Mouse (Mus musculus) embryonic facial prominence, embryonic 13.5 days (tissue): Measurements from ENCODE around the gene Itprid2. TPM values are rescaled to one million over a fixed set of nuclear protein-coding genes. Genes with fewer than 3 reads are reported as not detected.

Experiments
- ATAC-seq: fragments of 200-750 bp; cut with Nextera tagmentation; 2 replicates; pipeline ENCODE4 v1.8.0; 2017; ENCODE audit warnings: low read depth; ENCODE audit not compliant: insufficient number of reproducible peaks, insufficient read depth, low FRiP score, low TSS enrichment
- H3K27ac ChIP-seq: fragments of 300-500 bp; sonication (generic); 2 replicates; pipeline ENCODE4 v1.5.1; 2015; ENCODE audit warnings: moderate library complexity, mild to moderate bottlenecking, inconsistent platforms
- H3K27me3 ChIP-seq: fragments of 300-500 bp; sonication (generic); 2 replicates; pipeline ENCODE4 v1.6.1; 2015; ENCODE audit warnings: mild to moderate bottlenecking, inconsistent platforms
- H3K36me3 ChIP-seq: fragments of 300-500 bp; sonication (generic); 2 replicates; pipeline ENCODE4 v1.6.1; 2015; ENCODE audit warnings: mild to moderate bottlenecking, inconsistent platforms
- H3K4me1 ChIP-seq: fragments of 300-500 bp; sonication (generic); 2 replicates; pipeline ENCODE4 v1.6.1; 2015; ENCODE audit warnings: inconsistent platforms
- H3K4me2 ChIP-seq: fragments of 300-500 bp; sonication (generic); 2 replicates; pipeline ENCODE4 v1.6.1; 2015; ENCODE audit warnings: moderate library complexity, mild to moderate bottlenecking, inconsistent platforms
- H3K4me3 ChIP-seq: fragments of 300-500 bp; sonication (generic); 2 replicates; pipeline ENCODE4 v1.5.1; 2015; ENCODE audit warnings: mild to moderate bottlenecking, inconsistent platforms
- H3K9ac ChIP-seq: fragments of 300-500 bp; sonication (generic); 2 replicates; pipeline ENCODE4 v1.6.1; 2015; ENCODE audit warnings: mild to moderate bottlenecking, inconsistent platforms
- H3K9me3 ChIP-seq: fragments of 300-500 bp; sonication (generic); 2 replicates; pipeline ENCODE4 v1.6.1; 2016; ENCODE audit warnings: inconsistent platforms
- WGBS: fragments of 180-500 bp; shearing (Covaris S2); methylation state at CpG from one replicate; pipeline ENCODE4 v1.1.7; 2015; ENCODE audit warnings: mixed read lengths; 5-methylcytosine and 5-hydroxymethylcytosine counted together
- polyA plus RNA-seq: library from polyadenylated mRNA; unstranded; fragments of >200 nt; fragmentation: Nextera tagmentation; extraction: Ambion mirVana; gene quantifications from 2 replicates; pipeline ENCODE4 v1.2.1, GENCODE M21; 2015

The Itprid2 gene
- polyA plus RNA-seq, 1 experiment from 2014 or later, result 10.4 TPM

DNA sequence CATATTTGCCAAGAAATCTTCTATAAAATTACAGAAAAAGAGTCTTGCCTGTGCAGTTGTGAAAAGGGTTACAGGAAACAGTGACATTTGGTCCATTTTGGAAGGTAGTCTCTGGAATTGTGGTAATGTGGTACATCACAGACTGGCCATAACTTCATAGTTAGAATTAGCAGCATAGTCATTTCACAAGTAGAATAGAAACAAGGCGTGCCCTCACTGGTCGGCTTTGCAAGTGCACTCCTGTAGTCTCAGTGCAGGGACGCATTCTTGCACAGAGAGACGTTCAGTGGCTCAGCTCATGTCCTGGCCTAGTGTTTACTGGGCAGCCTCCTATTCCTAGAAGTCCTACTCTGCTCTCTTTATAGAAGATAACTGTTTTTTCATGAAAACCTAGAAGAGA lies 17.4 kb downstream of the Itprid2 start:
- H3K4me3 ChIP-seq, result no peak overlapping the region
- no peak overlapping the region for H3K9ac ChIP-seq
- peaks cover 21% of the 10 kb centered on the region for H3K36me3 ChIP-seq
- no peaks in the 10 kb centered on the region for H3K9me3 ChIP-seq
- ATAC-seq, result no peak
- no peaks in the 10 kb centered on the region for H3K27me3 ChIP-seq
- no peak overlapping the region for H3K27ac ChIP-seq
- no peaks in the 10 kb centered on the region for H3K4me1 ChIP-seq
- no peak overlapping the region for H3K4me2 ChIP-seq
- WGBS, result 80% methylated on average over 4 of the region's 4 CpGs

GRCm38 (mm10) chr2:79653093-79653808 lies 18.1 kb downstream of the Itprid2 start:
- H3K36me3 ChIP-seq, result peaks cover 28% of the 10 kb centered on the region
- no peak overlapping the region for H3K4me3 ChIP-seq
- H3K4me1 ChIP-seq, result no peaks in the 10 kb centered on the region
- no peaks in the 10 kb centered on the region for H3K27me3 ChIP-seq
- H3K9ac ChIP-seq, result no peak overlapping the region
- ATAC-seq, result no peak
- no peak overlapping the region for H3K27ac ChIP-seq
- WGBS, result 74% methylated on average over 6 of the region's 6 CpGs
- no peak overlapping the region for H3K4me2 ChIP-seq
- no peaks in the 10 kb centered on the region for H3K9me3 ChIP-seq

DNA sequence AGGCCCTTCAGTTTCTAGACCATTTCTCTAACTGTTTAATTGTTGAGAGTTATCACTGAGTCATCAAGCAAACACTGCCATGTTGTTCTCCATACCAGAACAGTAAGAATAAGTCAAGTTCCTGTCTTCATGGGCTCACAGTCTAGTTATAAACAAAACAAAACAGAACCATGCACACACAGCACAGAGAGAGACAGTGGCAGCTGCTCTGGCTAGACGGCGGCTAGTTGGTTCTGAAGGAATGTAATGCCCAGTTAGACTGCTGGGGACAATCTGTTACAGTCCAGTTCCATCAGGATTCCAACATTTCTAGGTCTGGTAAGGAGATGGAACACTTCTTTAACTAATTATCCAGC lies 18.6 kb downstream of the Itprid2 start:
- H3K4me3 ChIP-seq, result no peak overlapping the region
- H3K9ac ChIP-seq, result no peak overlapping the region
- no peaks in the 10 kb centered on the region for H3K27me3 ChIP-seq
- no peak overlapping the region for H3K4me2 ChIP-seq
- H3K4me1 ChIP-seq, result no peaks in the 10 kb centered on the region
- H3K27ac ChIP-seq, result no peak overlapping the region
- no peak for ATAC-seq
- no peaks in the 10 kb centered on the region for H3K9me3 ChIP-seq
- peaks cover 34% of the 10 kb centered on the region for H3K36me3 ChIP-seq
- WGBS, result 75% methylated on average over 2 of the region's 2 CpGs

DNA sequence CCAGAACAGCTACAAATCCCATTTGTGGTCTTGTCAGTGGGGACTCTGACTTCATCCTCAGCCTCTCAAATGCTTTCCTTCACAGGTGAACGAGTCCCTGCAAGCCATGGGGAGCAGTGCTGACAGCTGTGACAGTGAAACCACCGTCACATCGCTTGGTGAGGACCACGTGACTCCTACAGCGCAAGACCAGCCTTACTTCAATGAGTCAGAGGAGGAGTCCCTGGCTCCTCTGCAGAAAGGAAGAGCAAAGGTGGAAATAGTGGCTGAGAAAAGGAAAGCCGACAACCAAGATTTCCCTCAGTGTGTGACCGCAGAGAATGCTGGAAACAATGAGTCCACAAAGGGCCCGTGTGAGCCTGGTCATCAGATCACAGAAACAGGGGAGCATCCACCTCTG lies 21.9 kb downstream of the Itprid2 start:
- no peaks in the 10 kb centered on the region for H3K27me3 ChIP-seq
- H3K4me2 ChIP-seq, result no peak overlapping the region
- no peak overlapping the region for H3K27ac ChIP-seq
- no peaks in the 10 kb centered on the region for H3K4me1 ChIP-seq
- no peak overlapping the region for H3K9ac ChIP-seq
- H3K9me3 ChIP-seq, result no peaks in the 10 kb centered on the region
- peaks cover 61% of the 10 kb centered on the region for H3K36me3 ChIP-seq
- no peak overlapping the region for H3K4me3 ChIP-seq
- WGBS, result 82% methylated on average over 8 of the region's 8 CpGs
- no peak for ATAC-seq

DNA sequence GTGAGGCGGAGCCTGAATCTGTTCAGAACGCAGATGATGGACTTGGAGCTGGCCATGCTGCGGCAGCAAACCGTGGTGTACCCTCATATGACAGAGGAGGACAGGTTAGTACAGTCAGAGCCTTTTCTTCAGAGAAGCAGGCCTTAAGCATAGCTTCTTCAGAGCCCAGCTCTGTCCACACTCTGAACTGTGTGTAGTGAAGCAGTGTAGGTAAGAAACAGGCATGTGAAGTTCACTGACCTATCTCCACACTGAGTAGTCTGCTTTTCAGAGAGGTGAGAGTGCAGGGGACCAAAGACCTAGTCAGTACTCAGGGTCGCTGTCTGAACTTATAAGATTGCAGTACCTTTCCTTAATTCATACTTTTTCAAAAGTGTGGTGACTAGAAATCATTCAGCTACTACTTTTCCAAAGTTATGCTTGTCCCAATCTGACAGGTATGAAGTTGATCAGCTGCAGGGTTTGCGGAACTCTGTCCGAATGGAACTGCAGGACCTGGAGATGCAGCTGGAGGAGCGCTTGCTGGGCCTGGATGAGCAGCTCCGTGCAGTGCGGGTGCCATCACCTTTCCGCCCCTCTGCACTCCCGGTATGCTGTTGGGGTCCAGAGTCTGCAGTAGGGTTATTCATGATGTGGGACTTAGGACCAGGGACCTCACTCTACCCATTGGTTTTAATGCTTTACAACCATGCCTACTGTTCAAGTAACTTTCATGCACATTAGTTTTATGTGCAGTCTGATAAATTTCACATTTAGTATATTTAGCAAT lies 25.4 kb downstream of the Itprid2 start:
- Histone ChIP-seq H3K4me1 (peaks cover 2% of the 10 kb centered on the region; the same call in 1 of the 2 replicates), H3K36me3 (peaks cover 70% of the 10 kb centered on the region), H3K9ac (no peak overlapping the region), H3K4me3 (no peak overlapping the region), H3K4me2 (no peak overlapping the region), H3K27me3 (no peaks in the 10 kb centered on the region), H3K9me3 (no peaks in the 10 kb centered on the region), H3K27ac (no peak overlapping the region)
- WGBS, result 88% methylated on average over 12 of the region's 12 CpGs
- no peak for ATAC-seq

GRCm38 (mm10) chr2:79661486-79662104 lies 26.4 kb downstream of the Itprid2 start:
- H3K36me3 ChIP-seq, result peaks cover 69% of the 10 kb centered on the region
- no peak overlapping the region for H3K4me3 ChIP-seq
- H3K4me1 ChIP-seq, result peaks cover 2% of the 10 kb centered on the region; the same call in 1 of the 2 replicates
- no peak overlapping the region for H3K4me2 ChIP-seq
- 81% methylated on average over 7 of the region's 7 CpGs for WGBS
- no peak overlapping the region for H3K27ac ChIP-seq
- ATAC-seq, result no peak
- no peaks in the 10 kb centered on the region for H3K27me3 ChIP-seq
- no peak overlapping the region for H3K9ac ChIP-seq
- H3K9me3 ChIP-seq, result no peaks in the 10 kb centered on the region

DNA sequence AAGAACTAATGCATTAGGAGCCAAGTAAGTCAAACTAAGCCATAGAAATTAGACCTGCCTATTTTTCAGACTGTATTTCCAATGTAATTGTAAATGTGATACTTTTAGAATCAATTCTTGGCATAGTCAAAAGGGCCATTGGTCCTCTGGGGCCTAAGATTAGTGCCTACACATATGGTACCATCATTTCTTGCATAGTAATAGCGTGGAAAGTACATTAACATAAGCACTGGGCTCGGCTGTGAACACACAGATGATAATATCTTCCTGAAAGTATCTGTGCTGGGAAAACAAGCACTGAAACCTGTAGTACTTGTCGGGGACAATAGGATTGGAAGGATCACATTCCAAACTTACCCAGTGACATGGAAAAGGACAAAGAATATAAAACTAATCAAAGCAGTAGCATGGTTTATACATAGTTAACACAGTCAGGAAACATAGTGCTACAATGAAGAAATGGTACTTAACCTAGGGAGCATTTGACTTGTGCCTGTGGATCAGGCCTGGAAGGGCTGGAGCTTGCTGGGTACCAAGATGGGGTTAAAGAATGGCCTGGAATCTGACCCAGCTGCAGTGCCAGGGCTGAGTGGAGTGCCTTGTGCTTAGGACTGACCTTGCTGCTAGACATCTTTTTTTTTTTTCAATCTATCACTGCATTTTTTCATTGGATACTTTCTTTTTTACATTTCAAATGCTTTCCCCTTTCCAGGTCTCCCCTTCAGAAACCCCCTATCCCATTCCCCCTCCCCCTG lies 29.6 kb downstream of the Itprid2 start:
- Histone ChIP-seq H3K4me1 (peaks cover 7% of the 10 kb centered on the region; the same call in 1 of the 2 replicates), H3K9me3 (no peaks in the 10 kb centered on the region), H3K27me3 (no peaks in the 10 kb centered on the region), H3K36me3 (peaks cover 39% of the 10 kb centered on the region), H3K27ac (peak overlapping the region; percentile 34; the same call in 1 of the 2 replicates), H3K9ac (no peak overlapping the region), H3K4me3 (no peak overlapping the region), H3K4me2 (no peak overlapping the region)
- WGBS, result 58% methylated on average over 3 of the region's 3 CpGs
- ATAC-seq, result no peak

DNA sequence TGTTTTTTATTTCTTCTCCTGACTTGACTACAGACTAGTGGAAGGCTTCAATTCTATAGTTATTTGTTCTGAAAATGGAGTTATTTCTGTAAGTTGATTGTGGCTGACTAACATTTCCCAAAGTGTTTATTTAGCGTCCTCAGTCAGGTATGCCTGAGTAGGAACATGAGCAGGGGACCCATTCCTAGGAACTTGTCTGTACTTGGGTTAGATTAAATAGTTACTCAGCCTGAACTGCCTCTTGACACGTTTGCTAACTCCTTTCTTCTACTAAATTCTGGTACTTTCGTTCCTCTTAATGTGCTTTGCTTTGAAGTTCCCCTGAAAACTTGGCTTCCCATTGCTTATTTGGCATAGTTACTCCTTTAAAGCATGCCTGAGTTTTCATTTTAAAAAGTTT lies 30.3 kb downstream of the Itprid2 start:
- 53% methylated on average over 3 of the region's 3 CpGs for WGBS

DNA sequence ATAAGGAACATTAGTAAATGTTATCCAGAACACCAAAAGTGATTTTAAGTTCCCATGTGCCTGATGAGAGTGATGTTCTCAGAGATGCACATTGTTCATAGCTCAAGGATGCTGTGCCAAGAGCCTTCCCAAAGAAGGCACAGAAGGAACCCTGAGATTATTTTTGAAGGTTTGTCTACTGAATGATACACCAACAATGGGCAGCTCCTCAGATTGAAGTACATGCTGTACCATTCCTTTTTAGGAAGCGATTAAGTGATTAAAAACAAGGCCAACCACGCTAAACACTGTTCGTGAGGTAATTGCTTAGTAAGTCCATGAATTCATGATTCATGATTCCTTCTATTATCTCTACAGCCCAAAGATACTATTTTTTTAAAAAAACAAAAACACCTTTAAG lies 40.1 kb downstream of the Itprid2 start:
- Histone ChIP-seq H3K4me2 (no peak overlapping the region), H3K4me3 (no peak overlapping the region), H3K27me3 (no peaks in the 10 kb centered on the region), H3K4me1 (no peaks in the 10 kb centered on the region), H3K9me3 (no peaks in the 10 kb centered on the region), H3K9ac (no peak overlapping the region), H3K27ac (no peak overlapping the region), H3K36me3 (0 out of 2 replicates have a peak, but pooled peaks cover 13% of the 10 kb centered on the region)
- ATAC-seq, result no peak
- WGBS, result 86% methylated on average over 3 of the region's 3 CpGs

More for the DNA sequence above, 30.3 kb downstream of the Itprid2 start:
- no peak overlapping the region for H3K4me2 ChIP-seq
- no peak for ATAC-seq
- no peak overlapping the region for H3K9ac ChIP-seq
- no peaks in the 10 kb centered on the region for H3K9me3 ChIP-seq
- H3K27ac ChIP-seq, result no peak overlapping the region
- H3K36me3 ChIP-seq, result peaks cover 32% of the 10 kb centered on the region
- H3K4me1 ChIP-seq, result peaks cover 8% of the 10 kb centered on the region; the same call in 1 of the 2 replicates
- no peaks in the 10 kb centered on the region for H3K27me3 ChIP-seq
- H3K4me3 ChIP-seq, result no peak overlapping the region

- Histone ChIP-seq H3K27me3 (no peaks in the 10 kb centered on the region), H3K4me2 (no peak overlapping the region), H3K4me1 (no peaks in the 10 kb centered on the region), H3K4me3 (no peak overlapping the region), H3K36me3 (0 out of 2 replicates have a peak, but pooled peaks cover 6% of the 10 kb centered on the region), H3K9ac (no peak overlapping the region), H3K9me3 (no peaks in the 10 kb centered on the region), H3K27ac (no peak overlapping the region)
- WGBS, result 52% methylated on average over 1 of the region's 1 CpGs
- no peak for ATAC-seq
Observed at GRCm38 (mm10) chr2:79677663-79678257, 42.6 kb downstream of the Itprid2 start.

DNA sequence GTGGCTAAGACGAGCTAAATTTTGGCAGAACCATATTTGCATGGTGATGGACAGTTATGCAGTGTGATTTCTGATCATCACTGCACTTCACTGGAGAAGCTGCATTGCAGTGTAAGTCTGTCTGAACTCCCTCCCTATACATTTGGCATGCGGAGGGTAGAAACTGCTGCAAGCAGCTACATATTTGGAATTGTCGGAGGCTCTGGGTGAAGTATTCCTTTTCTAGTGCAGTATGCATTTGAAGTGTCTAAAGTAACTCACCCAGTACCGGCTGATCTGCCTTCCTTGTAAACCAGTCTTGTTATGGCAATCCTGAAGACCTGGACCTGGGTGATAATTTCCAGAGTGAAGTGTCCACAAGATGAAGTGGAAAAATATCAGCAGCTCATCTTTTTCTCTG lies 46.5 kb downstream of the Itprid2 start:
- no peaks in the 10 kb centered on the region for H3K9me3 ChIP-seq
- H3K4me2 ChIP-seq, result no peak overlapping the region
- H3K9ac ChIP-seq, result no peak overlapping the region
- H3K36me3 ChIP-seq, result no peaks in the 10 kb centered on the region
- 73% methylated on average over 4 of the region's 4 CpGs for WGBS
- ATAC-seq, result no peak
- H3K4me1 ChIP-seq, result no peaks in the 10 kb centered on the region
- H3K27ac ChIP-seq, result no peak overlapping the region
- H3K27me3 ChIP-seq, result no peaks in the 10 kb centered on the region
- H3K4me3 ChIP-seq, result no peak overlapping the region
